Mouse (Mus musculus) testis, adult 2 months (tissue): ENCODE measurements around the gene Ss18l2.

Source experiments
- CTCF ChIP-seq: fragments of 200-500 bp; IDR thresholded peaks from 2 replicates; pipeline ENCODE4 v1.5.1; 2012; ENCODE audit warnings: low read depth, mild to moderate bottlenecking, inconsistent platforms, low read length, moderate library complexity; ENCODE audit not compliant: control insufficient read depth, insufficient read depth, insufficient replicate concordance
- POLR2A ChIP-seq: fragments of 200-500 bp; IDR thresholded peaks from 2 replicates; pipeline ENCODE4 v1.6.1; 2012; ENCODE audit warnings: low read depth, mild to moderate bottlenecking, inconsistent platforms, low read length, moderate library complexity; ENCODE audit not compliant: control insufficient read depth

- TF ChIP-seq CTCF (no peak), POLR2A (no peak)
These were observed 19.4 kb upstream of the Ss18l2 start for GRCm38 (mm10) chr9:121690734-121691133.
